16 mouse cellular contexts compared by ENCODE assay signal in genomic region chr6:119139561-119139960, GRCm38 (mm10). TPM values are rescaled to one million over a fixed set of nuclear protein-coding genes. Genes with fewer than 3 reads are reported as not detected.
DNase-seq lines count a peak whose midpoint lies in the region; ATAC-seq lines count a peak whose summit lies in the region.
"Had no signal": no experiment of that assay in that cellular context is flagged by ENCODE, and none has a peak within 500 bp of the region (broad histone marks: within the 10 kb centered on the region; RNA-seq: fewer than 3 reads in every experiment).

No protein-coding gene starts in this region.

- H3K27ac ChIP-seq in heart, embryonic 16.5 days (ENCODE audit: low read length), result peak overlapping the region; percentile 92
- no peak overlapping the region for H3K27ac ChIP-seq in liver, embryonic 15.5 days (replicated peaks)
- H3K27ac ChIP-seq: hindbrain, embryonic 15.5 days; left cerebral cortex, adult 2 months; midbrain, embryonic 13.5 days had no signal

- no peaks in the 10 kb centered on the region for H3K27me3 ChIP-seq in heart, embryonic 16.5 days (ENCODE audit: control insufficient read depth, insufficient read depth, low read length)
- no peaks in the 10 kb centered on the region for H3K27me3 ChIP-seq in liver, embryonic 15.5 days
- H3K27me3 ChIP-seq: hindbrain, embryonic 15.5 days; midbrain, embryonic 13.5 days had no signal

- ATAC-seq in heart, embryonic 16.5 days (replicated peaks; ENCODE audit: extremely low read depth, insufficient read depth, low FRiP score), result peak; percentile 92
- ATAC-seq in liver, embryonic 15.5 days (ENCODE audit: insufficient read depth), result peak; percentile 68
- ATAC-seq: CD4-positive, CD25-positive, alpha-beta regulatory T cell, adult 4 months; midbrain, embryonic 13.5 days had no signal

- 5% methylated on average over 7 of the region's 7 CpGs for WGBS in heart, embryonic 16.5 days
- 35% methylated on average over 7 of the region's 7 CpGs for WGBS in liver, embryonic 15.5 days (ENCODE audit: insufficient replicate concordance)

- no peaks in the 10 kb centered on the region for H3K36me3 ChIP-seq in heart, embryonic 16.5 days (ENCODE audit: control insufficient read depth, insufficient read depth)
- H3K36me3 ChIP-seq in liver, embryonic 15.5 days (replicated peaks), result no peaks in the 10 kb centered on the region
- H3K36me3 ChIP-seq: hindbrain, embryonic 15.5 days; midbrain, embryonic 13.5 days had no signal

- H3K4me1 ChIP-seq in heart, embryonic 16.5 days (ENCODE audit: control insufficient read depth, insufficient read depth, low read length), result peaks cover 33% of the 10 kb centered on the region
- H3K4me1 ChIP-seq in liver, embryonic 15.5 days (replicated peaks), result no peaks in the 10 kb centered on the region
- H3K4me1 ChIP-seq: hindbrain, embryonic 15.5 days; midbrain, embryonic 13.5 days had no signal

- peak overlapping the region; percentile 54; the same call in 1 of the 2 replicates for H3K9ac ChIP-seq in heart, embryonic 16.5 days (ENCODE audit: low read length)
- no peak overlapping the region for H3K9ac ChIP-seq in liver, embryonic 15.5 days
- H3K9ac ChIP-seq: hindbrain, embryonic 15.5 days; midbrain, embryonic 13.5 days had no signal

- intact Hi-C loops in gastrocnemius, postnatal 36 days (cut with DNase I), result no loop called here

- peak; percentile 1 for DNase-seq in lung, postnatal 25 days (ENCODE audit: low spot score)
- DNase-seq in lung, postnatal 4 days, result no peak
- peak; percentile 55 for DNase-seq in heart, adult 8-10 months (ENCODE audit: low spot score)
- no peak for DNase-seq in kidney, adult 8-10 months
- no peak for DNase-seq in right cerebral cortex, adult 2 months (ENCODE audit: low spot score in 2 of 2)
- no peak for DNase-seq in gastrocnemius, postnatal 36 days
- DNase-seq: cerebellum, adult 11-12 months; gastrocnemius, postnatal 25 days; right cerebral cortex, postnatal 4 days had no signal

- H3K4me3 ChIP-seq in heart, embryonic 16.5 days (ENCODE audit: low read length), result peak overlapping the region; percentile 25
- H3K4me3 ChIP-seq in liver, embryonic 15.5 days (replicated peaks), result no peak overlapping the region
- H3K4me3 ChIP-seq: erythroblast, embryonic 14.5 days; hindbrain, embryonic 15.5 days; left cerebral cortex, adult 2 months; midbrain, embryonic 13.5 days had no signal

- no peaks in the 10 kb centered on the region for H3K9me3 ChIP-seq in heart, embryonic 16.5 days (replicated peaks; ENCODE audit: control insufficient read depth, low read length)
- no peaks in the 10 kb centered on the region for H3K9me3 ChIP-seq in liver, embryonic 15.5 days (replicated peaks)
- H3K9me3 ChIP-seq: hindbrain, embryonic 15.5 days; midbrain, embryonic 13.5 days had no signal

- H3K4me2 ChIP-seq in heart, embryonic 16.5 days (ENCODE audit: low read depth, low read length), result peak overlapping the region; percentile 61
- no peak overlapping the region for H3K4me2 ChIP-seq in liver, embryonic 15.5 days
- H3K4me2 ChIP-seq: hindbrain, embryonic 15.5 days; midbrain, embryonic 13.5 days had no signal

RNA-seq across cellular contexts. Expression of gene Dcp1b, which starts 35.5 kb away (rescaled TPM):
- total RNA-seq in heart, adult 8-10 months (2022), result 1 to 10 TPM; 2.2 to 3.6 (median 2.3) TPM
- 8.7 and 9.0 TPM in 2 replicates for polyA plus RNA-seq in heart, embryonic 16.5 days (2015; fragmentation: Nextera tagmentation; extraction: Ambion mirVana)
- 3.2 and 3.4 TPM in 2 replicates for polyA plus RNA-seq in liver, embryonic 15.5 days (2015; fragmentation: Nextera tagmentation; extraction: Ambion mirVana)
- total RNA-seq in gastrocnemius, postnatal 36 days (2021), result 1 to 10 TPM; 3.1 to 4.0 TPM

RNA-seq across cellular contexts. Expression of gene Cacna1c, which starts 56.7 kb away (rescaled TPM):
- 100 to 1,000 TPM; 227 to 263 (median 245) TPM for total RNA-seq in heart, adult 8-10 months (2022)
- polyA plus RNA-seq in heart, embryonic 16.5 days (2015; fragmentation: Nextera tagmentation; extraction: Ambion mirVana), result 66.2 and 72.2 TPM in 2 replicates
- 0.41 and 0.44 TPM in 2 replicates for polyA plus RNA-seq in liver, embryonic 15.5 days (2015; fragmentation: Nextera tagmentation; extraction: Ambion mirVana)
- 1 to 10 TPM; 1.5 to 2.3 TPM for total RNA-seq in gastrocnemius, postnatal 36 days (2021)

Comparison
In these comparisons a context has a peak if more than half of its experiments do, and no peak if none do; other contexts are left out.
1. DNase-seq: peak in lung, postnatal 25 days (single experiment) and heart, adult 8-10 months (single experiment); none in lung, postnatal 4 days (0 of 2), kidney, adult 8-10 months (0 of 2), right cerebral cortex, adult 2 months (0 of 2) and gastrocnemius, postnatal 36 days (0 of 2).
2. RNA of gene Cacna1c, which starts 56.7 kb away (total RNA-seq): 227 to 263 TPM in heart, adult 8-10 months; 1.5 to 2.3 TPM in gastrocnemius, postnatal 36 days; every median in the first group is over 10 times any median in the second.